Mouse (Mus musculus) limb, embryonic 11.5 days (tissue): ENCODE measurements around the gene Pkp1. TPM values are rescaled to one million over a fixed set of nuclear protein-coding genes. Genes with fewer than 3 reads are reported as not detected.

ENCODE experiments used
- ATAC-seq: fragments of 200-750 bp; cut with Nextera tagmentation; 2 replicates; pipeline ENCODE4 v1.8.0; 2017; ENCODE audit warnings: low read depth; ENCODE audit not compliant: insufficient number of reproducible peaks, low FRiP score, low TSS enrichment
- DNase-seq: peaks from one replicate; pipeline ENCODE4 v3.0.0-alpha.2; 2015; ENCODE audit warnings: low spot score
- H3K27ac ChIP-seq: fragments of 300-500 bp; sonication (generic); replicated peaks from 2 replicates; pipeline ENCODE4 v1.5.1; 2014; ENCODE audit warnings: low read depth, mild to moderate bottlenecking, low read length
- H3K27me3 ChIP-seq: fragments of 300-500 bp; sonication (generic); 2 replicates; pipeline ENCODE4 v1.6.1; 2014; ENCODE audit warnings: mild to moderate bottlenecking, low read length, mixed read lengths; ENCODE audit not compliant: control insufficient read depth, insufficient read depth
- H3K36me3 ChIP-seq: fragments of 300-500 bp; sonication (generic); 2 replicates; pipeline ENCODE4 v1.6.1; 2014; ENCODE audit warnings: mild to moderate bottlenecking, low read length, moderate library complexity, mixed read lengths; ENCODE audit not compliant: control insufficient read depth, insufficient read depth
- H3K4me1 ChIP-seq: fragments of 300-500 bp; sonication (generic); 2 replicates; pipeline ENCODE4 v1.6.1; 2014; ENCODE audit warnings: low read length, mixed read lengths; ENCODE audit not compliant: control insufficient read depth, insufficient read depth
- H3K4me2 ChIP-seq: fragments of 300-500 bp; sonication (generic); 2 replicates; pipeline ENCODE4 v1.6.1; 2014; ENCODE audit warnings: low read depth, mild to moderate bottlenecking, moderate library complexity; ENCODE audit not compliant: severe bottlenecking
- H3K4me3 ChIP-seq: fragments of 300-500 bp; sonication (generic); 2 replicates; pipeline ENCODE4 v1.5.1; 2014; ENCODE audit warnings: low read depth, low read length
- H3K9ac ChIP-seq: fragments of 300-500 bp; sonication (generic); 2 replicates; pipeline ENCODE4 v1.6.1; 2014; ENCODE audit warnings: mild to moderate bottlenecking, low read length
- H3K9me3 ChIP-seq: fragments of 300-500 bp; sonication (generic); 2 replicates; pipeline ENCODE4 v1.6.1; 2016; ENCODE audit warnings: low read length; ENCODE audit not compliant: control insufficient read depth
- WGBS: fragments of 180-500 bp; shearing (Covaris S2); extraction: QIAGEN DNeasy Blood & Tissue Kit; methylation state at CpG from one replicate; pipeline ENCODE4 v1.1.7; 2014; 5-methylcytosine and 5-hydroxymethylcytosine counted together
- polyA plus RNA-seq: library from polyadenylated mRNA; unstranded; fragments of >200 nt; fragmentation: Nextera tagmentation; extraction: Ambion mirVana; gene quantifications from 2 replicates; pipeline ENCODE4 v1.2.1, GENCODE M21; 2014

The Pkp1 gene
- polyA plus RNA-seq, 1 experiment from 2014 or later: 0.79 TPM

- H3K9me3 ChIP-seq: no peaks in the 10 kb centered on the region
- H3K27ac ChIP-seq: no peak overlapping the region
- no peaks in the 10 kb centered on the region for H3K36me3 ChIP-seq
- H3K4me2 ChIP-seq: no peak overlapping the region
- 84% methylated on average over 4 of the region's 4 CpGs for WGBS
- H3K27me3 ChIP-seq: no peaks in the 10 kb centered on the region
- DNase-seq: no peak
- ATAC-seq: no peak
- H3K4me1 ChIP-seq: no peaks in the 10 kb centered on the region
- no peak overlapping the region for H3K9ac ChIP-seq
- H3K4me3 ChIP-seq: no peak overlapping the region
Observed at GRCm38 (mm10) chr1:135838626-135839025, 80.4 kb downstream of the Pkp1 start.

GRCm38 (mm10) chr1:135835716-135836483, 83.1 kb downstream of the Pkp1 start, which contains the start of gene Tnnt2:
Gene Tnnt2 (plus strand): TSS chr1:135836354.
- no peak within 1 kb of the TSS for H3K4me3 ChIP-seq
- DNase-seq (no peak), ATAC-seq (no peak)
- WGBS: 35% methylated on average over 9 of the region's 9 CpGs
- no peak within 1 kb of the TSS for H3K4me2 ChIP-seq
- no peaks in the 10 kb centered on the region for H3K9me3 ChIP-seq
- no peaks in the 10 kb centered on the region for H3K4me1 ChIP-seq
- H3K27me3 ChIP-seq: no peaks in the 10 kb centered on the region
- no peak within 1 kb of the TSS for H3K27ac ChIP-seq
- no peaks in the 10 kb centered on the region for H3K36me3 ChIP-seq
- no peak within 1 kb of the TSS for H3K9ac ChIP-seq

- Histone ChIP-seq H3K36me3 (no peaks in the 10 kb centered on the region), H3K9me3 (no peaks in the 10 kb centered on the region), H3K27ac (no peak overlapping the region), H3K27me3 (no peaks in the 10 kb centered on the region), H3K9ac (no peak overlapping the region), H3K4me1 (no peaks in the 10 kb centered on the region), H3K4me3 (no peak overlapping the region), H3K4me2 (no peak overlapping the region)
- 67% methylated on average over 8 of the region's 8 CpGs for WGBS
- no peak for DNase-seq
- ATAC-seq: no peak
Observed at GRCm38 (mm10) chr1:135834983-135835382, 84.0 kb downstream of the Pkp1 start.

GRCm38 (mm10) chr1:135834206-135834859, 84.7 kb downstream of the Pkp1 start:
- 77% methylated on average over 6 of the region's 6 CpGs for WGBS

GRCm38 (mm10) chr1:135828918-135829317, 90.1 kb downstream of the Pkp1 start:
- Histone ChIP-seq H3K9me3 (no peaks in the 10 kb centered on the region), H3K4me1 (no peaks in the 10 kb centered on the region), H3K9ac (no peak overlapping the region), H3K27ac (no peak overlapping the region), H3K27me3 (no peaks in the 10 kb centered on the region), H3K36me3 (no peaks in the 10 kb centered on the region), H3K4me2 (no peak overlapping the region), H3K4me3 (no peak overlapping the region)
- WGBS: 18% methylated on average over 1 of the region's 1 CpGs
- ATAC-seq: no peak
- DNase-seq: peak; percentile 62

More at GRCm38 (mm10) chr1:135834206-135834859, 84.7 kb downstream of the Pkp1 start:
- Histone ChIP-seq H3K9ac (no peak overlapping the region), H3K4me2 (no peak overlapping the region), H3K27ac (no peak overlapping the region), H3K27me3 (no peaks in the 10 kb centered on the region), H3K36me3 (no peaks in the 10 kb centered on the region), H3K9me3 (no peaks in the 10 kb centered on the region), H3K4me3 (no peak overlapping the region), H3K4me1 (no peaks in the 10 kb centered on the region)
- no peak for ATAC-seq
- DNase-seq: no peak

- peaks cover 35% of the 10 kb centered on the region for H3K27me3 ChIP-seq
Observed at GRCm38 (mm10) chr1:135821780-135822179, 97.2 kb downstream of the Pkp1 start.

More at GRCm38 (mm10) chr1:135821780-135822179, 97.2 kb downstream of the Pkp1 start:
- H3K9me3 ChIP-seq: no peaks in the 10 kb centered on the region
- H3K4me1 ChIP-seq: 0 out of 2 replicates have a peak, but pooled peaks cover 2% of the 10 kb centered on the region
- DNase-seq: no peak
- ATAC-seq: no peak
- WGBS: 80% methylated on average over 7 of the region's 7 CpGs
- H3K27ac ChIP-seq: no peak overlapping the region
- no peak overlapping the region for H3K4me2 ChIP-seq
- H3K9ac ChIP-seq: no peak overlapping the region
- H3K36me3 ChIP-seq: no peaks in the 10 kb centered on the region
- H3K4me3 ChIP-seq: no peak overlapping the region

Other genes starting within 250 kb of the Pkp1 start
- 50.5 and 51.2 TPM in 2 replicates for gene Csrp1, start 199.1 kb downstream of the Pkp1 start, polyA plus RNA-seq
- 32.8 and 33.3 TPM in 2 replicates for gene Phlda3, start 153.1 kb downstream of the Pkp1 start, polyA plus RNA-seq
- gene Tnni1, start 139.8 kb downstream of the Pkp1 start, polyA plus RNA-seq: 13.7 and 19.4 TPM in 2 replicates
- 4.5 TPM in 2 replicates for gene Lad1, start 100.6 kb downstream of the Pkp1 start, polyA plus RNA-seq
- 6.0 and 7.3 TPM in 2 replicates for gene Tnnt2, start 82.9 kb downstream of the Pkp1 start, polyA plus RNA-seq
- gene Igfn1, start 87.1 kb upstream of the Pkp1 start, polyA plus RNA-seq: 0.13 and 0.17 TPM in 2 replicates
- 60.6 and 99.8 TPM in 2 replicates for gene Tmem9, start 88.9 kb upstream of the Pkp1 start, polyA plus RNA-seq
- not detected in 2 replicates for gene Ascl5, start 131.6 kb upstream of the Pkp1 start, polyA plus RNA-seq
- 0.17 and 0.21 TPM in 2 replicates for gene Cacna1s, start 133.5 kb upstream of the Pkp1 start, polyA plus RNA-seq
- gene Kif21b, start 212.2 kb upstream of the Pkp1 start, polyA plus RNA-seq: 8.9 and 10.2 TPM in 2 replicates